Mouse (Mus musculus) subcutaneous adipose tissue, adult 2 months (tissue): Measurements from ENCODE around the gene Tmem246. TPM values are rescaled to one million over a fixed set of nuclear protein-coding genes. Genes with fewer than 3 reads are reported as not detected.

Source experiments
- polyA plus RNA-seq: library from polyadenylated mRNA; depleted of rRNA; stranded (reverse); fragments of >200 nt; gene quantifications from 2 replicates; pipeline ENCODE4 v1.2.3, GENCODE M21; 2012; ENCODE audit warnings: low replicate concordance; rRNA removed

The Tmem246 gene
- 9.5 and 21.0 TPM in 2 replicates for polyA plus RNA-seq

DNA sequence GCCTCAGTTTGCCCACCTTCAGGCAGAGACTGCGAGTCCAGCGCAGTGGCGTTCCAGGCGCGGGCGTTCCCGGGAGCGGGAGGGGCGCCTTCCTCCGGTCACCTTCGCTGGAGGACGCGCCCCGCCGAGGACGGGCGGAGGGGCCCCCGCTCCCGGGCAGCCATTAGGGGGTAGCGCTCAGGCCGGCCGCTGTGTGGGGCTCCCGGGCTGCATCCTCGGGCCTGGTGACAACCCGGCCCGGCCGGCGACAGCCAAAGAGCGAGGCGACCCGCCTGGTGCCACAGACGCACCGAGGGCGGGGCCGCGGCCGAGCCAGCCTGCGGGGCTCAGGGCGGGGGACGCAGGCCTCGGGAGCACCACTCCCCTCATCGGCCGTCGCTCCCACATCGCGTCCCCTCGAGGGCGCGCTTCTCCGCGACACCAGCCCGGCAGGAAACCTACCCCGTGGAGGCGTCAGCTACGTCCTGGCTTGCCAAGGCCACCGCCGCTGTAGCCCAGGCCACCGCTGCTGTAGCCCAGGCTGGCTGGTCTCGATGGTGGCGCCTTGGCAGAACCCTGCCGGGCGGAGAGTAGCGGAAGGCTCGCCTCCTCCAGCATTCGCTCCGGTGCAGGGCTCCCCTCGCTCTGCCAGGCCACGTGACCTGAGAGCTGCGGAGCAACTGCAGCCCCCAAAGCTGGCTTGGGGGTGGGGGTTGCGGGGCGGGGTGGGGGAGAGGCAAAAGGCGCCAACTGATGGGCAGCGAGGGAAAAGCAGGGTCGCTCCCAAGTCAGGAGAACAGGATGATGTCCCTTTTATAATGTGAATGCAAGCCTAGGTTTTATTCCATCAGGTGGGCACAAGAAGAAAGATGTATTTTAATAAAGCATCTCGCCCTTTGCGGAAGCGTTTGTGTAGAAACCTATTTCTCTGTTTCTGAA, at the start of gene Tmem246:
Tmem246 (minus strand) TSS at position 694 of the 918 bp plus-strand sequence.

GRCm38 (mm10) chr4:49631319-49632138, 33.9 kb upstream of the Tmem246 start, which contains the start of gene Rnf20:
Gene Rnf20 (plus strand): TSS chr4:49632006.

GRCm38 (mm10) chr4:49549383-49549782, 48.3 kb downstream of the Tmem246 start, which contains the start of gene Aldob:
Gene Aldob (minus strand): TSS chr4:49549546.

Other genes with a start within 250 kb of the Tmem246 start
- 0.14 TPM in 1 of 2 replicates, not detected in the other for gene Acnat2, start 189.7 kb downstream of the Tmem246 start, polyA plus RNA-seq
- gene Acnat1, start 124.0 kb downstream of the Tmem246 start, polyA plus RNA-seq, result 0.28 TPM in 1 of 2 replicates, not detected in the other
- gene Baat, start 91.3 kb downstream of the Tmem246 start, polyA plus RNA-seq, result 0.09 TPM in 1 of 2 replicates, not detected in the other
- gene Mrpl50, start 76.8 kb downstream of the Tmem246 start, polyA plus RNA-seq, result 7.6 and 7.9 TPM in 2 replicates
- gene Zfp189, start 76.7 kb downstream of the Tmem246 start, polyA plus RNA-seq, result 1.2 and 1.8 TPM in 2 replicates
- 0.11 and 0.45 TPM in 2 replicates for gene Aldob, start 48.3 kb downstream of the Tmem246 start, polyA plus RNA-seq
- 13.6 and 27.1 TPM in 2 replicates for gene Rnf20, start 34.1 kb upstream of the Tmem246 start, polyA plus RNA-seq
- not detected in 2 replicates for gene Ppp3r2, start 84.1 kb upstream of the Tmem246 start, polyA plus RNA-seq
- 0.10 and 0.36 TPM in 2 replicates for gene Grin3a, start 247.9 kb upstream of the Tmem246 start, polyA plus RNA-seq